Mouse (Mus musculus): ENCODE measurements around the gene Crabp2.

Crabp2 gene

GRCm38 (mm10) chr3:87982836-87983601 is 34.6 kb downstream of the Crabp2 start:
- in situ Hi-C loops (cut with MboI, MseI) = no loop called here

GRCm38 (mm10) chr3:87983627-87984026 is 35.2 kb downstream of the Crabp2 start:
- in situ Hi-C loops (cut with MboI, MseI) = no loop called here

DNA sequence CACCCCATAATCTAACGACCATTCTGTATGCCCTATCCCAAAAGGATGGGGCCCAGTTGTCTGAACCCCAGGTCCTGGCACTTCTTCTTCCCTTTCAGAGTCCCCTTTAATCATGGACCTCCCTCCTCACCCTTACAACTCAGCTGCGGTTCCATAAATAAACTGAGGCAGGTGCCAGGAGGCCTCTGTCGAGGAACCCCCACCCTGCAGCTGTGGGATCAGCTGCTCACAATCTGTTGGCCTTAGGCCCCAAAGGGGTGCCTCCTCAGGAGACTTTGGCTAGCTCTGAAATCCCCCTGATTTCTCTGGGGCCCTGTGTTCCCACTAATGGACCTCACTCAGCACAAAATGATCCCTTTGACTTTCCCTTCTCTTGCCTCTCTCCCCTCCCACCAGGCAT is 35.6 kb downstream of the Crabp2 start:
- in situ Hi-C loops (cut with MboI, MseI) = no loop called here

DNA sequence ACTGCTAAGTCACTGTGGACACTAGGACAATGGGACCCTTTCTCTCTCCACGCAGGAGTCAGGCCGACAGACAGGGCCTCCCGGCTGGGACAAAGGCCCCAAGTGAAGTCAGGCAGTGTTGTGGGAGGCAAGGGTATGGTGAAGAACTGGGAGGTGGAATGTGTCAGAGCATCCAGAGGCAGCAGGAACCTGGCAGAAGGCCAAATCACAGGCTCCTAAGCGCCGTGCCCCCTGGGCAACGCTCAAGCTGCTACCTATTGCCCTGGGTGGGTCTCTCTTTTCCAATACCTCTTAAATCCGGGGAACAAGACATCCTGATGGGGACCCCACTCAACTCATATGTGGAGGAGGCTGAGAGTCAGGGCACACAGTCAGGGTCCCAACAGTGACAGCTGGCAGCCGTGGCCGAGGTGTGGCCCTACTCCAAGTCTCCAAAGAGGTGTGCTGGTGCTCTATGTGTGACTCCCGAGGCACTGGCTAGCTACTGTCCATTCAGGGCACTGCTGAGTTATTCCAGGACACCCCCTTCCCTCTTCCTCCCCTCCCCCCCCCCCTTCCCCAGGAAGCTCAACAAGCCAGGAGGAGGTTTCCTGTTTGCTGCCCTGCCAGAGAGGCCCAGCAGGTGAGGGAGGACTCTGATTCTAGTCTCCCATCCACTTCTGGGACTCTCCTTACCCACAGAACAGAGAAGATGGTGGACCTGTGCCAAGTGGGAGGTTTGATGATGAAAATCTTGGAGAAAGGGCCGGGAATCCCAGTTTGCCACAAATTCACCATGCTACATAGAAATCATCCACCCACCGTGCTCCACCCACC is 37.2 kb downstream of the Crabp2 start:
- in situ Hi-C loops (cut with MboI, MseI) = no loop called here

GRCm38 (mm10) chr3:87986868-87987267 is 38.4 kb downstream of the Crabp2 start:
- in situ Hi-C loops (cut with MboI, MseI) = no loop called here

DNA sequence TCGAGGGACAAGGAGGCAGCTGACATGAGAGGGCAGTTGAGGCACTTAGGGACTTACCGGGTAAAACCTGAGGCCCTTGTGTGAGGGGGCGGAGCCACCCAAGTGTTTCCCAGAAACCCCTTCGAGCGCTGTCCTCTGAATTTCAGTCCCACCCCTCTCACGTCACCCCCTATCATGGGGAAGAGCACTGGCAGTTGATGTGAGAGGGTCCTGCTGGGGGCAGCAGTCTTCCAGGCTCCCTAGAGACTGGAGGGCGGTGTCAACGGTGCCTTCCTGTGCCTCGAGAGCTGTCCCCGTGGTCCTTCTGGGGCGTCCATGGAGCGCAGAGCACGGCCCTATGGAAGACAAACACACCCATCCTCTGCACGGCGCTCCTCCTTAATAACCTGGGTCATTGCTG is 39.2 kb downstream of the Crabp2 start:
- in situ Hi-C loops (cut with MboI, MseI) = no loop called here

DNA sequence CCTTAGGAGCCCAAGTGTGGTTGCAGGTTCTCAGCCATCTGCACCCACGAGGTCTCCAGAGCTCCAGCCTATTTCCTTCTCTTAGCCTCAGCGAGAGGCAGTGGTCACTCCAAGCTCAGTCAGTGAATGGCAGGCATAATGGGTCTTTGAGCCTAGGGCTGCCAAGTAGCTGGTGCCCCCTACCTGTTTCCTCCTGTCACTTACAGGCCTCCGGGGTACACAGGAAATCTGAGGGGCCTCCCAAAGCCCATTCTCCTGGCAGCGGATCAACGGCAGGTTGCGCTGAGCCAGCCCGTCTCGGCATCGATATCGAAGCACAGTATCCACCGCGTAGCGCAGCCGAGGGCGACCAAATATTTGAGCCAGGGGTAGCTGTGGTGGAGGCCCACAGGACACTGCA is 39.6 kb downstream of the Crabp2 start:
- in situ Hi-C loops (cut with MboI, MseI) = no loop called here

DNA sequence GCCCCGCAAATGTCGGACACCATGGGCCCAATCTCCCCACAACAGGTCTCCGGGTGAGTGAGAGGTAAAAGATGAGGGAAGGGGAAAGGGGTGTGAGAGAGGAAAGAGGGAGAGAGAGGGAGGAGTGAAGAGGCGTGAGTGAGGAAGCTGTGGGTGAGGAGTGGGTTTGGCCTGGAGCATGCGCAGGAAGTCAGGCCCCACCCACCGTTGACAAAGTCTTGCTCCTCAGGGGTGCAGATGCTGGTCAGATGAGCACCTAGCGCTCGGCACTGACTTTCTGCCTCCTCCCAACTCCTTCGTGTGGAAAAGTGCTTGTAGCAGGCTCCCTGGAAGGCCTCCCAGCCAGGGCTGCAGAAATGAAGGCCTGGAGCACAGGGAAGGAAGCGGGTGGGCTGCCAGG is 41.5 kb downstream of the Crabp2 start:
- in situ Hi-C loops (cut with MboI, MseI) = no loop called here

DNA sequence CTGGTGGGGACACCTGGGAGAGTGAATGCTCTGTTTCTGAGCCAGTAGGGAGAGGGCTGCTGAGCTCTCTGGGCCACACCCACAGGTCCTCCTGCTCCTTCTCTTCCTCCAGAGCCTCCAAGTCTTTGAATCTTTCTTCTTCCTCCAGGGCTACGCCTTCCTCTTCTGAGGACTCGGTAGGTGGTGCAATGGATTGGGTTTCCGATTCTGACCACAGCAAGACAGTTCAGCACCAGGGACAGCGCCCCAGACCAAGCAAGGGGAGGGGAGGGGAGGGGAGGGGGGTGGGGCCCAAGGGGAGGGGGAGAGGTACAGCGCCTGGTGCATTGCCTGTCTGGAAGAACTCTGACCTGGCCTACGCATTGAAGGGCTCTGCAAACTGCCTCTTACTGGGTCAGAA is 45.0 kb downstream of the Crabp2 start:
- in situ Hi-C loops (cut with MboI, MseI) = no loop called here

- in situ Hi-C loops (cut with MboI, MseI) = no loop called here
Measured at GRCm38 (mm10) chr3:87995331-87995730, 46.9 kb downstream of the Crabp2 start.

- in situ Hi-C loops (cut with MboI, MseI) = no loop called here
Measured at GRCm38 (mm10) chr3:87996401-87996800, 47.9 kb downstream of the Crabp2 start.

DNA sequence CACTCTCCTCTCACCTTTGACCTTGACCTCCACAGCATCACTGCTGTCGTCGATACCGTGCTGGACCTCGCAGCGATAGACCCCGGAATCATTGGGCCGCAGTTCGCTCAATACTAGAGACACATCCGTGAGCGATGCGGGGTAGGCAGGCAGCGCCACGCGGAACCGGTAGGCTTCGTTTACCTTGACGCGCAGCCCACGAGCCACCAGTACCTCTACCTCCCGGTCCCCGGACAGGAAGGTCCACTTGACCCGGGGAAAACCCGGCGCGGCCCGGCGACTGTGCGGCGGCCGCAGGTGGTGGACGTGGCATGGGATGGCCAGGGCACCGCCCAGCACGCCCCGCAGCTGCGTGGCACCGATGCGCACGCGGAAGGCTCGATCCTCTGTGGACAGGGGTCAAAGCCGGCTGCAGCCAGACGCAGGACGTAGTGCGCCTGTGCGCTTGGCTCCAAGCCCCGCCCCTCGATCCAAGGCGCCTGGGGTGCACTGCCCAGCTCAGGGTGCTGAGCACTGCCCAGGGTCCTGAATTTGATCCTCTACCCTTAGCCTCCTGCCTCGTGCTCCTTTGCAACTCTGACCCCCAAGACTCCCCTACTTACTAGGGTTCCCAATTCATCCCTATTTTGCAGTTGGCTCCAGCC is 48.6 kb downstream of the Crabp2 start:
- in situ Hi-C loops (cut with MboI, MseI) = no loop called here

DNA sequence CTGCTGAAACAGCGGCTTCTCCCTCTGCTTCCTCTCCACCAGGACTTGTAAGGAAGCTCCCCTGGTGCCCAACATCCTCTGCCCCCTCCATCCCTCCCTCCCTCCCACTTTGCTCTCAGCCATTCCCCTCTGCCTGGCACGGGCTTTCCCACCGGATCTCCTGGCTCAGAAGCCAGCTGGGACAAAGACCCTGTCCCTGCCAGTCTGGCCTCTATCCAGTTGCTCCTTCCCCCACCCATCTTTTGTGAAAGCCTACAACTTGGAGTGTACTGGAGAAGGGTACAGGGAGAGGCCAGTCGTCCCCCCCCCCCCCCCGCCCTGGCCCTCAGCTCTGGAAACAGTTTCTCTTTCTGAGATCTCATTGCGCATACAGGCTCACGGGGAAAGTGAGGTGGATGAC is 50.3 kb downstream of the Crabp2 start:
- in situ Hi-C loops (cut with MboI, MseI) = no loop called here

- in situ Hi-C loops (cut with MboI, MseI) = no loop called here
Measured at GRCm38 (mm10) chr3:87999243-87999895, 50.9 kb downstream of the Crabp2 start.

GRCm38 (mm10) chr3:88000181-88000580 is 51.7 kb downstream of the Crabp2 start, which contains the start of gene Bcan:
Bcan (minus strand) TSS chr3:88000230.
- in situ Hi-C loops (cut with MboI, MseI) = loop anchor here in 1 of 2 experiments (5.0 kb wide), 1 partner anchor 72 kb away; no protein-coding TSS in a partner anchor

- in situ Hi-C loops (cut with MboI, MseI) = loop anchor here in 1 of 2 experiments (5.0 kb wide), 1 partner anchor 71 kb away; no protein-coding TSS in a partner anchor
Measured at GRCm38 (mm10) chr3:88000816-88001595, 52.5 kb downstream of the Crabp2 start.

GRCm38 (mm10) chr3:88002291-88002976 is 54.0 kb downstream of the Crabp2 start:
- in situ Hi-C loops (cut with MboI, MseI) = loop anchor here in 1 of 2 experiments (5.0 kb wide), 1 partner anchor 70 kb away; no protein-coding TSS in a partner anchor
